Mouse (Mus musculus) cerebellum, adult 2 months (tissue): ENCODE data around the gene Espn.

ENCODE experiments used
- CTCF ChIP-seq: fragments of 200-500 bp; IDR thresholded peaks from 2 replicates; pipeline ENCODE4 v1.5.1; 2011; ENCODE audit warnings: low read depth, mild to moderate bottlenecking, control low read depth, low read length, moderate library complexity, borderline replicate concordance; ENCODE audit not compliant: insufficient read depth
- POLR2A ChIP-seq: fragments of 200-500 bp; IDR thresholded peaks from 2 replicates; pipeline ENCODE4 v1.6.1; 2011; ENCODE audit warnings: low read length, control low read depth, borderline replicate concordance; ENCODE audit not compliant: insufficient read depth

- TF ChIP-seq CTCF (no peak), POLR2A (no peak)
These were observed 75.0 kb downstream of the Espn start for GRCm38 (mm10) chr4:152077191-152077590.
